ENCODE assay signal across 28 mouse cellular contexts in genomic region chr5:87574174-87574573, GRCm38 (mm10). TPM values are rescaled to one million over a fixed set of nuclear protein-coding genes. Genes with fewer than 3 reads are reported as not detected.
DNase-seq lines count a peak whose midpoint lies in the region; ATAC-seq and TF ChIP-seq lines count a peak whose summit lies in the region.
"Had no signal": no experiment of that assay in that cellular context is flagged by ENCODE, and none has a peak within 500 bp of the region (broad histone marks: within the 10 kb centered on the region; RNA-seq: fewer than 3 reads in every experiment).

No protein-coding gene starts in this region.

- H3K36me3 ChIP-seq in kidney, embryonic 14.5 days (ENCODE audit: control insufficient read depth, insufficient read depth, low read length) = no peaks in the 10 kb centered on the region
- H3K36me3 ChIP-seq in kidney, adult 2 months (ENCODE audit: control insufficient read depth, insufficient read depth, low read length) = no peaks in the 10 kb centered on the region; the same call in 1 of the 2 replicates
- no peaks in the 10 kb centered on the region for H3K36me3 ChIP-seq in kidney, embryonic 16.5 days (ENCODE audit: insufficient read depth, low read length)
- H3K36me3 ChIP-seq in limb, embryonic 11.5 days (ENCODE audit: control insufficient read depth, insufficient read depth, low read length) = no peaks in the 10 kb centered on the region
- H3K36me3 ChIP-seq in limb, embryonic 10.5 days = no peaks in the 10 kb centered on the region
- no peaks in the 10 kb centered on the region for H3K36me3 ChIP-seq in limb, embryonic 14.5 days (ENCODE audit: control insufficient read depth, insufficient read depth, low read length)
- H3K36me3 ChIP-seq: embryonic facial prominence, embryonic 10.5 days; embryonic facial prominence, embryonic 12.5 days; G1E had no signal

- 17% methylated on average over 1 of the region's 1 CpGs for WGBS in kidney, embryonic 14.5 days
- 36% methylated on average over 1 of the region's 1 CpGs for WGBS in kidney, adult 2 months
- 13% methylated on average over 1 of the region's 1 CpGs for WGBS in kidney, embryonic 16.5 days
- 26% methylated on average over 1 of the region's 1 CpGs for WGBS in limb, embryonic 11.5 days
- WGBS in limb, embryonic 10.5 days = 53% methylated on average over 1 of the region's 1 CpGs
- 16% methylated on average over 1 of the region's 1 CpGs for WGBS in limb, embryonic 14.5 days

- no peak for TF ChIP-seq CTCF in kidney, adult 2 months (conservative IDR thresholded peaks at IDR 0.05; ENCODE audit: insufficient read depth, insufficient read length, low read depth, low read length)

- H3K4me1 ChIP-seq in kidney, embryonic 14.5 days (ENCODE audit: control insufficient read depth, insufficient read depth, low read length) = no peaks in the 10 kb centered on the region
- H3K4me1 ChIP-seq in kidney, adult 2 months (ENCODE audit: control insufficient read depth, insufficient read depth, low read length) = no peaks in the 10 kb centered on the region
- no peaks in the 10 kb centered on the region for H3K4me1 ChIP-seq in kidney, embryonic 16.5 days (ENCODE audit: insufficient read depth, low read length)
- no peaks in the 10 kb centered on the region for H3K4me1 ChIP-seq in limb, embryonic 11.5 days (ENCODE audit: control insufficient read depth, insufficient read depth, low read length)
- H3K4me1 ChIP-seq in limb, embryonic 10.5 days = peaks cover 7% of the 10 kb centered on the region
- H3K4me1 ChIP-seq in limb, embryonic 14.5 days (ENCODE audit: control insufficient read depth, insufficient read depth, low read length) = peaks cover 6% of the 10 kb centered on the region
- H3K4me1 ChIP-seq: embryonic facial prominence, embryonic 10.5 days; forebrain, embryonic 13.5 days had no signal

- no peak overlapping the region for H3K4me3 ChIP-seq in kidney, embryonic 14.5 days (ENCODE audit: low read length)
- H3K4me3 ChIP-seq in kidney, adult 2 months (ENCODE audit: insufficient read depth, low read depth, low read length) = no peak overlapping the region
- no peak overlapping the region for H3K4me3 ChIP-seq in kidney, embryonic 16.5 days (ENCODE audit: low read length)
- H3K4me3 ChIP-seq in limb, embryonic 11.5 days (ENCODE audit: low read depth, low read length) = no peak overlapping the region
- H3K4me3 ChIP-seq in limb, embryonic 10.5 days = no peak overlapping the region
- no peak overlapping the region for H3K4me3 ChIP-seq in limb, embryonic 14.5 days (replicated peaks; ENCODE audit: low read length)
- H3K4me3 ChIP-seq: embryonic facial prominence, embryonic 10.5 days; embryonic facial prominence, embryonic 12.5 days; forebrain, embryonic 13.5 days had no signal

- H3K27me3 ChIP-seq in kidney, embryonic 14.5 days (ENCODE audit: control insufficient read depth, insufficient read depth, low read length) = no peaks in the 10 kb centered on the region
- H3K27me3 ChIP-seq in kidney, adult 2 months (replicated peaks; ENCODE audit: control insufficient read depth, insufficient read depth, low read length) = no peaks in the 10 kb centered on the region
- H3K27me3 ChIP-seq in kidney, embryonic 16.5 days (ENCODE audit: insufficient read depth, low read length) = no peaks in the 10 kb centered on the region
- no peaks in the 10 kb centered on the region for H3K27me3 ChIP-seq in limb, embryonic 11.5 days (ENCODE audit: control insufficient read depth, insufficient read depth, low read length)
- no peaks in the 10 kb centered on the region for H3K27me3 ChIP-seq in limb, embryonic 10.5 days (ENCODE audit: low read depth, poor library complexity, severe bottlenecking)
- H3K27me3 ChIP-seq in limb, embryonic 14.5 days (ENCODE audit: control insufficient read depth, insufficient read depth, low read length) = no peaks in the 10 kb centered on the region
- H3K27me3 ChIP-seq: CH12.LX; embryonic facial prominence, embryonic 12.5 days; forebrain, embryonic 13.5 days; Patski had no signal

- DNase-seq in kidney, adult 2 months = no peak
- no peak for DNase-seq in kidney, postnatal 14 days
- no peak for DNase-seq in limb, embryonic 11.5 days (ENCODE audit: low spot score)
- no peak for DNase-seq in limb, embryonic 10.5 days (ENCODE audit: low spot score)
- DNase-seq in limb, embryonic 14.5 days (ENCODE audit: low spot score) = no peak
- DNase-seq in left cerebral cortex, postnatal 36 days (ENCODE audit: low spot score in 2 of 2) = no peak
- DNase-seq: adrenal gland, adult 8-10 months; adrenal gland, postnatal 14 days; adrenal gland, postnatal 36 days; B cell, adult 2 months; cerebellum, adult 11-12 months; cerebellum, adult 2 months; cerebellum, adult 9-10 months; cerebellum, postnatal 10 days; cerebellum, postnatal 25 days had no signal

- H3K9ac ChIP-seq in kidney, embryonic 14.5 days (ENCODE audit: low read depth, low read length) = no peak overlapping the region
- H3K9ac ChIP-seq in kidney, embryonic 16.5 days (replicated peaks; ENCODE audit: low read length) = no peak overlapping the region
- H3K9ac ChIP-seq in limb, embryonic 11.5 days (ENCODE audit: low read length) = no peak overlapping the region
- no peak overlapping the region for H3K9ac ChIP-seq in limb, embryonic 14.5 days (ENCODE audit: low read depth, low read length, severe bottlenecking)
- H3K9ac ChIP-seq: embryonic facial prominence, embryonic 12.5 days; forebrain, embryonic 13.5 days had no signal

- peak overlapping the region; percentile 69; the same call in 1 of the 2 replicates for H3K27ac ChIP-seq in kidney, embryonic 14.5 days (ENCODE audit: low read depth, low read length)
- H3K27ac ChIP-seq in kidney, adult 2 months (ENCODE audit: insufficient read depth, low read depth, low read length) = no peak overlapping the region
- peak overlapping the region; percentile 69; the same call in 1 of the 2 replicates for H3K27ac ChIP-seq in kidney, embryonic 16.5 days (ENCODE audit: low read length)
- H3K27ac ChIP-seq in limb, embryonic 11.5 days (replicated peaks; ENCODE audit: low read depth, low read length) = 0 out of 2 replicates have a peak overlapping the region, but pooled peaks have one; percentile 5
- H3K27ac ChIP-seq in limb, embryonic 10.5 days = no peak overlapping the region
- no peak overlapping the region for H3K27ac ChIP-seq in limb, embryonic 14.5 days (replicated peaks; ENCODE audit: low read depth, low read length)
- H3K27ac ChIP-seq: embryonic facial prominence, embryonic 10.5 days; embryonic facial prominence, embryonic 12.5 days; forebrain, embryonic 13.5 days had no signal

- ATAC-seq in kidney, embryonic 14.5 days (ENCODE audit: low FRiP score, low TSS enrichment) = peak; percentile 81; the same call in 1 of the 2 replicates
- peak; percentile 39; the same call in 1 of the 2 replicates for ATAC-seq in kidney, embryonic 16.5 days (ENCODE audit: low FRiP score, low TSS enrichment)
- ATAC-seq in limb, embryonic 11.5 days (ENCODE audit: insufficient number of reproducible peaks, low FRiP score, low TSS enrichment, low read depth) = 0 out of 2 replicates have a peak, but pooled peaks have one; percentile 41
- peak; percentile 26; the same call in 1 of the 2 replicates for ATAC-seq in limb, embryonic 14.5 days (ENCODE audit: low FRiP score, low read depth)
- ATAC-seq: activated CD4-positive, CD25-positive, alpha-beta regulatory T cell, adult 4 months; CD4-positive, CD25-positive, alpha-beta regulatory T cell, adult 4 months; forebrain, embryonic 13.5 days; Patski had no signal

- no peak for TF ChIP-seq POLR2A in kidney, adult 2 months (IDR thresholded peaks at IDR 0.05; ENCODE audit: low read depth, low read length)
- no peak for TF ChIP-seq POLR2A in limb, embryonic 14.5 days (IDR thresholded peaks at IDR 0.05; ENCODE audit: borderline replicate concordance, extremely low read depth, insufficient read depth, insufficient read length)

- intact Hi-C loops in left cerebral cortex, postnatal 36 days (cut with DNase I) = no loop called here

- H3K9me3 ChIP-seq in kidney, embryonic 14.5 days (ENCODE audit: control insufficient read depth, low read length) = no peaks in the 10 kb centered on the region
- no peaks in the 10 kb centered on the region for H3K9me3 ChIP-seq in kidney, embryonic 16.5 days (ENCODE audit: low read length)
- no peaks in the 10 kb centered on the region for H3K9me3 ChIP-seq in limb, embryonic 11.5 days (ENCODE audit: control insufficient read depth, low read length)
- no peaks in the 10 kb centered on the region for H3K9me3 ChIP-seq in limb, embryonic 10.5 days (replicated peaks)
- H3K9me3 ChIP-seq in limb, embryonic 14.5 days (ENCODE audit: control insufficient read depth, low read length) = no peaks in the 10 kb centered on the region
- H3K9me3 ChIP-seq: embryonic facial prominence, embryonic 10.5 days; embryonic facial prominence, embryonic 12.5 days; forebrain, embryonic 13.5 days; G1E had no signal

- H3K4me2 ChIP-seq in kidney, embryonic 14.5 days (replicated peaks; ENCODE audit: low read depth, low read length) = no peak overlapping the region
- H3K4me2 ChIP-seq in kidney, embryonic 16.5 days (replicated peaks; ENCODE audit: low read depth, low read length) = no peak overlapping the region
- H3K4me2 ChIP-seq in limb, embryonic 11.5 days (ENCODE audit: low read depth, severe bottlenecking) = no peak overlapping the region
- H3K4me2 ChIP-seq in limb, embryonic 14.5 days (replicated peaks; ENCODE audit: low read depth, low read length, severe bottlenecking) = no peak overlapping the region
- H3K4me2 ChIP-seq: forebrain, embryonic 13.5 days had no signal

RNA-seq across cellular contexts. Expression of gene Sult1d1, which starts 5.3 kb away (rescaled TPM):
- polyA plus RNA-seq in kidney, embryonic 14.5 days (2014; fragmentation: Nextera tagmentation; extraction: Ambion mirVana) = 16.7 and 31.0 TPM in 2 replicates
- 20.3 and 34.2 TPM in 2 replicates for polyA plus RNA-seq in kidney, adult 2 months (2012; rRNA removed)
- polyA plus RNA-seq in kidney, embryonic 16.5 days (2015; fragmentation: Nextera tagmentation; extraction: Ambion mirVana) = 66.8 and 72.1 TPM in 2 replicates
- polyA plus RNA-seq in limb, embryonic 11.5 days (2014; fragmentation: Nextera tagmentation; extraction: Ambion mirVana) = not detected in 2 replicates
- polyA plus RNA-seq in limb, embryonic 10.5 days (2016; fragmentation: Nextera tagmentation; extraction: Ambion mirVana) = not detected in 2 replicates
- not detected in 2 replicates for polyA plus RNA-seq in limb, embryonic 14.5 days (2012; rRNA removed)
- not detected in 2 replicates for polyA plus RNA-seq in limb, embryonic 14.5 days (2014; fragmentation: Nextera tagmentation; extraction: Ambion mirVana)
- not detected for total RNA-seq in left cerebral cortex, postnatal 36 days (2021)
- total RNA-seq: adrenal gland, postnatal 36 days; CH12.LX had no signal
- polyA plus RNA-seq: CD4-positive, CD25-positive, alpha-beta regulatory T cell, adult 4 months; cerebellum, adult 2 months; cortical plate, adult 2 months; embryonic facial prominence, embryonic 10.5 days; embryonic facial prominence, embryonic 12.5 days; forebrain, embryonic 11.5 days; forebrain, embryonic 13.5 days; G1E; Patski had no signal

RNA-seq across cellular contexts. Expression of gene Sult1e1, which starts 17.2 kb away (rescaled TPM):
- polyA plus RNA-seq in kidney, embryonic 14.5 days (2014; fragmentation: Nextera tagmentation; extraction: Ambion mirVana) = 1.2 and 1.4 TPM in 2 replicates
- polyA plus RNA-seq in kidney, adult 2 months (2012; rRNA removed) = not detected in 2 replicates
- 0.42 and 0.46 TPM in 2 replicates for polyA plus RNA-seq in kidney, embryonic 16.5 days (2015; fragmentation: Nextera tagmentation; extraction: Ambion mirVana)
- polyA plus RNA-seq in limb, embryonic 11.5 days (2014; fragmentation: Nextera tagmentation; extraction: Ambion mirVana) = not detected in 2 replicates
- not detected in 2 replicates for polyA plus RNA-seq in limb, embryonic 10.5 days (2016; fragmentation: Nextera tagmentation; extraction: Ambion mirVana)
- polyA plus RNA-seq in limb, embryonic 14.5 days (2012; rRNA removed) = not detected in 2 replicates
- polyA plus RNA-seq in limb, embryonic 14.5 days (2014; fragmentation: Nextera tagmentation; extraction: Ambion mirVana) = not detected in 2 replicates
- total RNA-seq in left cerebral cortex, postnatal 36 days (2021) = not detected
- total RNA-seq: CH12.LX, G1E had no signal
- polyA plus RNA-seq: activated CD4-positive, CD25-positive, alpha-beta regulatory T cell, adult 4 months; CD4-positive, CD25-positive, alpha-beta regulatory T cell, adult 4 months; cerebellum, adult 2 months; cortical plate, adult 2 months; forebrain, embryonic 13.5 days; G1E; Patski had no signal

RNA-seq across cellular contexts. Expression of gene Sult1b1, which starts 36.2 kb away (rescaled TPM):
- 1.1 and 1.6 TPM in 2 replicates for polyA plus RNA-seq in kidney, embryonic 14.5 days (2014; fragmentation: Nextera tagmentation; extraction: Ambion mirVana)
- polyA plus RNA-seq in kidney, adult 2 months (2012; rRNA removed) = 0.72 and 0.92 TPM in 2 replicates
- 2.1 and 2.3 TPM in 2 replicates for polyA plus RNA-seq in kidney, embryonic 16.5 days (2015; fragmentation: Nextera tagmentation; extraction: Ambion mirVana)
- not detected in 2 replicates for polyA plus RNA-seq in limb, embryonic 11.5 days (2014; fragmentation: Nextera tagmentation; extraction: Ambion mirVana)
- not detected in 2 replicates for polyA plus RNA-seq in limb, embryonic 10.5 days (2016; fragmentation: Nextera tagmentation; extraction: Ambion mirVana)
- polyA plus RNA-seq in limb, embryonic 14.5 days (2012; rRNA removed) = 0.09 TPM in 1 of 2 replicates, not detected in the other
- polyA plus RNA-seq in limb, embryonic 14.5 days (2014; fragmentation: Nextera tagmentation; extraction: Ambion mirVana) = not detected in 2 replicates
- not detected for total RNA-seq in left cerebral cortex, postnatal 36 days (2021)
- total RNA-seq: adrenal gland, adult 18-20 months; adrenal gland, adult 8-10 months; adrenal gland, postnatal 36 days; CH12.LX had no signal
- polyA plus RNA-seq: activated CD4-positive, CD25-positive, alpha-beta regulatory T cell, adult 4 months; CD4-positive, CD25-positive, alpha-beta regulatory T cell, adult 4 months; cerebellum, adult 2 months; cortical plate, adult 2 months; forebrain, embryonic 13.5 days; G1E; Patski had no signal

Comparison
In these comparisons a context has a peak if more than half of its experiments do, and no peak if none do; other contexts are left out.
1. H3K27ac ChIP-seq: peak in kidney, embryonic 14.5 days (single experiment), kidney, embryonic 16.5 days (single experiment) and limb, embryonic 11.5 days (single experiment); none in kidney, adult 2 months (single experiment), limb, embryonic 10.5 days (single experiment) and limb, embryonic 14.5 days (single experiment).
2. ATAC-seq: peak in every context shown above with its lines; median percentile 81 in kidney, embryonic 14.5 days; 41 in limb, embryonic 11.5 days; 39 in kidney, embryonic 16.5 days; 26 in limb, embryonic 14.5 days.
3. RNA of gene Sult1d1, which starts 5.3 kb away (polyA plus RNA-seq): 66.8 to 72.1 TPM in kidney, embryonic 16.5 days, 20.3 to 34.2 TPM in kidney, adult 2 months and 16.7 to 31.0 TPM in kidney, embryonic 14.5 days; not detected in limb, embryonic 14.5 days, not detected in limb, embryonic 11.5 days and not detected in limb, embryonic 10.5 days; every median in the first group is over 10 times any median in the second.